ENCODE assay signal across 9 mouse cellular contexts in genomic region chr17:47897956-47898752, GRCm38 (mm10). TPM values are rescaled to one million over a fixed set of nuclear protein-coding genes. Genes with fewer than 3 reads are reported as not detected.
DNase-seq lines count a peak whose midpoint lies in the region; ATAC-seq lines count a peak whose summit lies in the region.
"Had no signal": no experiment of that assay in that cellular context is flagged by ENCODE, and none has a peak within 500 bp of the region (broad histone marks: within the 10 kb centered on the region; RNA-seq: fewer than 3 reads in every experiment).

No protein-coding gene starts in this region.

- peaks cover 12% of the 10 kb centered on the region for H3K4me1 ChIP-seq in midbrain, embryonic 16.5 days (ENCODE audit: control insufficient read depth, insufficient read depth, low read length)

- no peaks in the 10 kb centered on the region for H3K27me3 ChIP-seq in midbrain, embryonic 16.5 days (ENCODE audit: control insufficient read depth, insufficient read depth, low read depth, low read length)
- H3K27me3 ChIP-seq: CH12.LX had no signal

- no peak overlapping the region for H3K4me3 ChIP-seq in midbrain, embryonic 16.5 days (ENCODE audit: low read depth, low read length)

- peak; percentile 51 for DNase-seq in urinary bladder, postnatal 25 days (ENCODE audit: low spot score)
- DNase-seq in urinary bladder, postnatal 10 days (ENCODE audit: low spot score), result no peak
- peak; percentile 79 to 82 for DNase-seq in heart, postnatal 10 days
- peak; percentile 82 to 88 for DNase-seq in kidney, postnatal 4 days
- DNase-seq in right cerebral cortex, postnatal 36 days (ENCODE audit: low spot score in 2 of 2), result no peak
- DNase-seq in right cerebral cortex, adult 2 months (ENCODE audit: low spot score in 2 of 2), result no peak
- no peak for DNase-seq in thymus, postnatal 0 days (ENCODE audit: low spot score)

- intact Hi-C loops in heart, postnatal 10 days (cut with DNase I), result no loop called here

- H3K9ac ChIP-seq in midbrain, embryonic 16.5 days (ENCODE audit: low read depth, low read length), result no peak overlapping the region

- H3K36me3 ChIP-seq in midbrain, embryonic 16.5 days (ENCODE audit: control insufficient read depth, insufficient read depth, low read length), result no peaks in the 10 kb centered on the region

- WGBS in midbrain, embryonic 16.5 days, result 9% methylated on average over 9 of the region's 9 CpGs

- ATAC-seq in midbrain, embryonic 16.5 days, result peak; percentile 69; the same call in 1 of the 2 replicates

- no peaks in the 10 kb centered on the region for H3K9me3 ChIP-seq in midbrain, embryonic 16.5 days (replicated peaks; ENCODE audit: control insufficient read depth, low read length, poor library complexity, severe bottlenecking)

- no peak overlapping the region for H3K4me2 ChIP-seq in midbrain, embryonic 16.5 days (ENCODE audit: low read length)

- no peak overlapping the region for H3K27ac ChIP-seq in midbrain, embryonic 16.5 days (ENCODE audit: low read length)

RNA-seq across cellular contexts. Expression of gene Foxp4, which starts 26.3 kb away (rescaled TPM):
- 10 to 100 TPM; 12.3 to 15.9 TPM for total RNA-seq in heart, postnatal 10 days (2021)
- 35.8 and 38.8 TPM in 2 replicates for polyA plus RNA-seq in midbrain, embryonic 16.5 days (2015; fragmentation: Nextera tagmentation; extraction: Ambion mirVana)
- polyA plus RNA-seq in thymus, postnatal 0 days (2015; fragmentation: Nextera tagmentation; extraction: Ambion mirVana), result 18.0 TPM in 2 replicates

Comparison
In these comparisons a context has a peak if more than half of its experiments do, and no peak if none do; other contexts are left out.
1. DNase-seq: peak in urinary bladder, postnatal 25 days (single experiment), heart, postnatal 10 days (2 of 2) and kidney, postnatal 4 days (2 of 2); none in urinary bladder, postnatal 10 days (single experiment), right cerebral cortex, postnatal 36 days (0 of 2), right cerebral cortex, adult 2 months (0 of 2) and thymus, postnatal 0 days (single experiment).